Mouse (Mus musculus) ES-E14 (cell line): ENCODE measurements around the gene B3galt1.

Source experiments
- CHD2 ChIP-seq: IDR thresholded peaks from 2 replicates; pipeline ENCODE4 v1.6.1; 2014; ENCODE audit warnings: mild to moderate bottlenecking, low read depth, low read length, inconsistent platforms
- HCFC1 ChIP-seq: IDR thresholded peaks from 2 replicates; pipeline ENCODE4 v1.6.1; 2012; ENCODE audit warnings: low read length, inconsistent platforms, borderline replicate concordance; ENCODE audit not compliant: insufficient read depth
- MAFK ChIP-seq: IDR thresholded peaks from 2 replicates; pipeline ENCODE4 v1.6.1; 2014; ENCODE audit warnings: mild to moderate bottlenecking, low read depth, low read length, inconsistent platforms; ENCODE audit not compliant: insufficient read depth
- ZC3H11A ChIP-seq: IDR thresholded peaks from 2 replicates; pipeline ENCODE4 v1.6.1; 2012; ENCODE audit warnings: low read depth, mild to moderate bottlenecking, inconsistent platforms, low read length, borderline replicate concordance
- ZNF384 ChIP-seq: IDR thresholded peaks from 2 replicates; pipeline ENCODE4 v1.6.1; 2012; ENCODE audit warnings: low read depth, low read length, inconsistent platforms

DNA sequence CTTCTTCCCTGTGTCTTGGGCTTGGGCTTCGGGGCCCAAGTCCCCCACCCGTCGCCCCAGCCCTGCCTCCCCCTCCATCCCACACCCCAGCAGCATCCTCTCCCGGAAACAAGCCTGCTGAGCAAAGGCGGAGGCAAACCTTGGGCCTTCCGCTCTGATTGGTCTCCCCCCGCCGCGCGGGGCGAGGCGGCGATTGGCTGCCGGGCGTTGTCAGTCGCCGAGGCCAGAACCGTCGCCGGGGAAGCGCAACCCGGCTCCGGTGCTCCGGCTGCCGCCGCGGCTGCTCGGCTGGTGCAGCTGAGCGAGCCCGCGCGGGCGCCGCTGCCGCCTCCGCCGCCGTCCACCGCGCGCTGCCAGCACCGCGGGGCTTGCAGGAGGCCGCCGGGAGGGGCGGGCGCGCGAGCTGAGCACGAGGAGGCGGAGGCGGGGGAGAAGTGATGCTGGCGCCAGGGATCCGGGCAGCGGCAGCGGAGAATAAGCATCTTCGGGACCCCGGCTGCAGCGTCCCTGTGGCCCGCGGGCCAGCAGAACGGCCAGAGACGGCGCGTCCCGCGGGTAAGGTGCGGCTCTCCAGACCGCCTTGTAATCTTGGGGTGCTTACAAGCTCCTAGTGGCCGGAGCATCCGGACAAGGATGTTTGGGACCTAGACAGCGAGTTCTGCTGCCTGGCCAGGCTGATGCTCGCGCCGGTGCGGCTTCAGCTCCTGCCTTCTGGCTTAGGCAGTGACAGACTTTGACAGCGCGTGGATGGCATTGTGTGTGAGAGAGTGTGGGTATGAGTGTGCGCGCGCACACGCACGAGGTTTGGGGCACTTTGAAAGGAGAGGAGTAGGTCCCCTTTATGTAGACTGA, at the start of gene B3galt1:
- TF ChIP-seq MAFK (no peak), ZNF384 (no peak), HCFC1 (no peak), ZC3H11A (no peak), CHD2 (0 out of 2 replicates have a peak, but pooled peaks have one; percentile 19)
